Mouse (Mus musculus): ENCODE data around the gene Ampd2. TPM values are rescaled to one million over a fixed set of nuclear protein-coding genes. Genes with fewer than 3 reads are reported as not detected.

Gene Ampd2
- total and polyA plus RNA-seq, 2 experiments, result 11.0 to 128 TPM

GRCm38 (mm10) chr3:108094976-108095760 is 8.7 kb upstream of the Ampd2 start:
- Histone ChIP-seq H3K36me3 (ENCODE audit: control insufficient read depth, insufficient read depth, low read length) (no peaks in the 10 kb centered on the region), H3K4me3 (ENCODE audit: insufficient read depth, low read depth, low read length) (no peak overlapping the region), H3K9ac (ENCODE audit: low read depth, low read length) (no peak overlapping the region), H3K27ac (replicated peaks; ENCODE audit: insufficient read depth, low read depth, low read length) (no peak overlapping the region), H3K79me2 (ENCODE audit: control insufficient read depth, insufficient read depth, low read length) (no peaks in the 10 kb centered on the region), H3K27me3 (ENCODE audit: control insufficient read depth, insufficient read depth, low read length) (no peaks in the 10 kb centered on the region), H3K4me1 (ENCODE audit: control insufficient read depth, insufficient read depth, low read length) (no peaks in the 10 kb centered on the region)
- WGBS, result 93% methylated on average over 12 of the region's 12 CpGs
- TF ChIP-seq POLR2A (IDR thresholded peaks at IDR 0.05; ENCODE audit: extremely low read depth, insufficient read depth, low read length) (no peak), CTCF (IDR thresholded peaks at IDR 0.05; ENCODE audit: low read depth, low read length) (no peak)
- DNase-seq (ENCODE audit: extremely low read depth, low read depth, low spot score), result no peak

DNA sequence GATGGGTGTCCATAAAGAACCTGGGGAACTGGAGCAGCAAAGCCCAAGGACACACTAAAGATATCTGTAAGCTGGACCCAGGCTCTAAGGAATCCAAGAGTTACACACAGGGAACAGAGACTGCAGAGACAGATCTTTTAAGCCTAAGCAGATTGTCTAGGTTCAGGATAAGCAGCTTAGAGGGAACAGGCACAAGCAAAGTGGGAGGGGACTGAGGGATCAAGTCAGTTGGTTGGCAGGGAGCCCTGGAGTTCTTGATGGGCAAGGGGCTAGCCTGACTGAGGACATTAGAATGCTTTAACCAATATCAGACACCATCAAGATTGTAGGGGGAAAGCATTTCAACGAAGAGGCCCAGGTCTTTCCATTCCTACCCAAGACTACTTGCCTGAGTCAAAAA is 7.7 kb upstream of the Ampd2 start:
- Histone ChIP-seq H3K79me2 (ENCODE audit: control insufficient read depth, insufficient read depth, low read length) (no peaks in the 10 kb centered on the region), H3K27ac (replicated peaks; ENCODE audit: insufficient read depth, low read depth, low read length) (no peak overlapping the region), H3K27me3 (ENCODE audit: control insufficient read depth, insufficient read depth, low read length) (no peaks in the 10 kb centered on the region), H3K9ac (ENCODE audit: low read depth, low read length) (no peak overlapping the region), H3K36me3 (ENCODE audit: control insufficient read depth, insufficient read depth, low read length) (no peaks in the 10 kb centered on the region), H3K4me3 (ENCODE audit: insufficient read depth, low read depth, low read length) (no peak overlapping the region), H3K4me1 (ENCODE audit: control insufficient read depth, insufficient read depth, low read length) (no peaks in the 10 kb centered on the region; the same call in 1 of the 2 replicates)
- 85% methylated on average over 1 of the region's 1 CpGs for WGBS
- TF ChIP-seq POLR2A (IDR thresholded peaks at IDR 0.05; ENCODE audit: extremely low read depth, insufficient read depth, low read length), result no peak
- no peak for TF ChIP-seq CTCF (IDR thresholded peaks at IDR 0.05; ENCODE audit: low read depth, low read length)
- DNase-seq (ENCODE audit: extremely low read depth, low read depth, low spot score), result no peak

DNA sequence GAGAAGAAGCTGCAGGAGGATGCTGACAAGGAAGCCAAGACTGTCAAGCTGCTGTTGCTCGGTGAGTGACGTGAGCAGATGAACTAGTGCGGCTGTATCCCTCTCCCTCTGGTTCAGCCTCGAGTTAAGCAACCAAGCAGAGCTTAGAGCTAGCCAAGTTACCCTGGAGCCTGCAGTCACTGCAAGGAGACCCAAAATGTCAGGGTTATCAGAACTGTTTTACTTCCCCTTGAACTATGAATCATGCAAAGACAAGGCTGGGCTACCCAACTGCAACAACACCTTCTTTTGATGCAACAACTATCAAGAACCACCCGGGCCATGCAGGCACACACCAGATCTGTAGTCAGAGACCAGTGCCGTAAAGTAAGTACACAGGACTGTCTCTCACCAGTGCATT is 6.9 kb upstream of the Ampd2 start:
- Histone ChIP-seq H3K4me3 (ENCODE audit: insufficient read depth, low read depth, low read length) (no peak overlapping the region), H3K4me1 (ENCODE audit: control insufficient read depth, insufficient read depth, low read length) (no peaks in the 10 kb centered on the region; the same call in 1 of the 2 replicates), H3K27me3 (ENCODE audit: control insufficient read depth, insufficient read depth, low read length) (no peaks in the 10 kb centered on the region), H3K79me2 (ENCODE audit: control insufficient read depth, insufficient read depth, low read length) (no peaks in the 10 kb centered on the region), H3K36me3 (ENCODE audit: control insufficient read depth, insufficient read depth, low read length) (no peaks in the 10 kb centered on the region), H3K9ac (ENCODE audit: low read depth, low read length) (no peak overlapping the region), H3K27ac (replicated peaks; ENCODE audit: insufficient read depth, low read depth, low read length) (no peak overlapping the region)
- 70% methylated on average over 6 of the region's 6 CpGs for WGBS
- TF ChIP-seq POLR2A (IDR thresholded peaks at IDR 0.05; ENCODE audit: extremely low read depth, insufficient read depth, low read length), result no peak
- no peak for DNase-seq (ENCODE audit: extremely low read depth, low read depth, low spot score)

- no peak within 1 kb of the TSS for H3K9ac ChIP-seq (ENCODE audit: low read depth, low read length)
- H3K4me1 ChIP-seq (ENCODE audit: control insufficient read depth, insufficient read depth, low read length), result no peaks in the 10 kb centered on the region; the same call in 1 of the 2 replicates
- no peaks in the 10 kb centered on the region for H3K36me3 ChIP-seq (ENCODE audit: control insufficient read depth, insufficient read depth, low read length)
- no peaks in the 10 kb centered on the region for H3K27me3 ChIP-seq (ENCODE audit: control insufficient read depth, insufficient read depth, low read length)
- no peaks in the 10 kb centered on the region for H3K79me2 ChIP-seq (ENCODE audit: control insufficient read depth, insufficient read depth, low read length)
- no peak for DNase-seq (ENCODE audit: extremely low read depth, low read depth, low spot score)
- WGBS, result 83% methylated on average over 15 of the region's 15 CpGs
- H3K4me3 ChIP-seq (ENCODE audit: insufficient read depth, low read depth, low read length), result no peak within 1 kb of the TSS
- H3K27ac ChIP-seq (replicated peaks; ENCODE audit: insufficient read depth, low read depth, low read length), result no peak within 1 kb of the TSS
- TF ChIP-seq CTCF (IDR thresholded peaks at IDR 0.05; ENCODE audit: low read depth, low read length) (no peak), POLR2A (IDR thresholded peaks at IDR 0.05; ENCODE audit: extremely low read depth, insufficient read depth, low read length) (no peak)
Observed at GRCm38 (mm10) chr3:108092536-108093115, 6.2 kb upstream of the Ampd2 start, which contains the start of gene Gnat2. Gnat2 (plus strand) TSS chr3:108092789.

DNA sequence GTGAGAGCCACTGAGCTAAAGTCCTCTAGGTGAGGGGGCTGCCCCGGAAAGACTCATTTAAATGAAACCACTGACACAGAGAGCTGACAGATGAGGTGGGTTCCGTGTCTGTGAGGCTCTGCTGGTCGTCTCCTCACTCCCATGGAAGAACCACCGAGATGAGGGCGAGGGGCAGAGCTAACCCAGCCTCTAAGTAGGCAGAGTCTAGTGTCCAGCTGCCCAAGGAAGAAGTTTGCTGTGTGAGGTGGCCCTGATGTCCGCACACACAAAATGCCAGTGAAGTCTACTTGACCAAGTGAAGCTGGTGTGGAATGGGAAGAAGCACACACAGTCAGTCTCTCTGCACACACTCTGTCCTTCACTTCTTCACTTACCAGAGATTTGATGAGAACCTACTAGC is 5.6 kb upstream of the Ampd2 start:
- DNase-seq (ENCODE audit: extremely low read depth, low read depth, low spot score), result no peak
- Histone ChIP-seq H3K9ac (ENCODE audit: low read depth, low read length) (no peak overlapping the region), H3K4me1 (ENCODE audit: control insufficient read depth, insufficient read depth, low read length) (peaks cover under 1% of the 10 kb centered on the region), H3K27ac (replicated peaks; ENCODE audit: insufficient read depth, low read depth, low read length) (no peak overlapping the region), H3K36me3 (ENCODE audit: control insufficient read depth, insufficient read depth, low read length) (no peaks in the 10 kb centered on the region), H3K79me2 (ENCODE audit: control insufficient read depth, insufficient read depth, low read length) (no peaks in the 10 kb centered on the region), H3K4me3 (ENCODE audit: insufficient read depth, low read depth, low read length) (no peak overlapping the region), H3K27me3 (ENCODE audit: control insufficient read depth, insufficient read depth, low read length) (no peaks in the 10 kb centered on the region)
- WGBS, result 85% methylated on average over 6 of the region's 6 CpGs
- TF ChIP-seq POLR2A (IDR thresholded peaks at IDR 0.05; ENCODE audit: extremely low read depth, insufficient read depth, low read length) (no peak), CTCF (IDR thresholded peaks at IDR 0.05; ENCODE audit: low read depth, low read length) (no peak)

DNA sequence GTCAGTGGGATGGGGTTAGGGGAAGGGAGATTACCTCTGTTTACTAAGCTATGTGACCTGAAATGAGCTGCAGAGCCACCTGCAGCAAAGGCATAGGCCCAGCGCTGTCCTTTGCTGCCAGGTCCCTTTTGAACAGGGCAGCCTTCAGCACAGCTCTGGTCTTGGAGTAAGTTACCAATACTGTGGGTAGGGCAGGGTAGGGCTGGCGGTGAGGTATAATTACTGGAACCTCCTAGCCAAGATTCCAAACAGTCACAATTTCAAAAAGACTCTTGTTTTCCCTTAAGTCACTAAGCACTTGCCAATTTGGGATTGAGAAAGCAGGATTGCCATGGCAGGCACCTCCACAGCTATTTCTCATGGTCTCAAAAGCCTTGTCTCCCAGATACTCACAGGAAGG is 4.1 kb upstream of the Ampd2 start:
- Histone ChIP-seq H3K9ac (ENCODE audit: low read depth, low read length) (no peak overlapping the region), H3K27ac (replicated peaks; ENCODE audit: insufficient read depth, low read depth, low read length) (no peak overlapping the region), H3K4me3 (ENCODE audit: insufficient read depth, low read depth, low read length) (no peak overlapping the region), H3K4me1 (ENCODE audit: control insufficient read depth, insufficient read depth, low read length) (peaks cover 4% of the 10 kb centered on the region), H3K27me3 (ENCODE audit: control insufficient read depth, insufficient read depth, low read length) (no peaks in the 10 kb centered on the region), H3K36me3 (ENCODE audit: control insufficient read depth, insufficient read depth, low read length) (no peaks in the 10 kb centered on the region), H3K79me2 (ENCODE audit: control insufficient read depth, insufficient read depth, low read length) (no peaks in the 10 kb centered on the region)
- DNase-seq (ENCODE audit: extremely low read depth, low read depth, low spot score), result no peak
- WGBS, result 81% methylated on average over 2 of the region's 2 CpGs
- TF ChIP-seq POLR2A (IDR thresholded peaks at IDR 0.05; ENCODE audit: extremely low read depth, insufficient read depth, low read length) (no peak), CTCF (IDR thresholded peaks at IDR 0.05; ENCODE audit: low read depth, low read length) (no peak)

Data from liver, adult 2 months (tissue).